ENCODE assay signal across 8 mouse cellular contexts in the genomic region with DNA sequence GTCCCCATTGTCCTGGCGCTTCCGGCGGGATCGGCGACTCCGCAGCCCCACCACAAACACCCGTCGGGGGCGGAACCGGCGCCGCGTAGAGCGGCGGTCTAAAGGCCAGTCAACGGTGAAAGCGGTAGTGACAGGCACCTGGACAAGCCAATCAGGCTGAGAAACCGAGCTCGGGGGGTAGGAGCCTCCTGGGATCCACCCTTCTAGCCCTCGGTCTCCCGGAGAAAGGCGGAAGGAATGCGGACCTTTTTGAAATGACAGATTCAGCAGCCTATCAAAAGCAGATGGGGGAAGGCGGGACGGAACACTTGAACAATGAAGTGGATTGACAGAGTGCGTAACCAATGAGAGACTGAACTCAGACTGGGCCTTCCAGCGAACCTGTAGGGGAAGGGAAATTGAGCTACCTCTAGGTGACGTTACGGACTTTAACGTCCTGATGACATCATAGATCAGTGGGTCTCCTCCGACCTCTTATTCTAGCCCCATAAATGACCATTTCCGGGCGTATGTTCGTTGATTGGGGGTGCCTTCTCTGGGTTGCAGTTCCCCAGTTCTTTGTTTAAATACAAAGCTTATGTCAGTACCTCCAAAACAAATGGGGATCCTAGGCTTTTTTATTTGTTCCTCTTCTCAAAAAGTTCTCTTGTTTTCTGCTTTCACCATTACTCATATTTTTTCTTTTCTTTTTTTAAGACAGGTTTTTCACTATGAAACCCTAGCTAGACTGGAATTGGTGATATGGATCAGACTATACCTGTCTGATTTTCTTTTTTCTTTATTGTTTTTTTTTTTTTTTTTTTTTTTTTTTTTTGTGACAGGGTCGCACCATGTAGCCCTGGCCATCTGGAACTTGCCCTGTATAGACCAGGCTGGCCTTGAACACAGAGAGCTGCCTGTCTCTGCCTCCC. TPM values are rescaled to one million over a fixed set of nuclear protein-coding genes. Genes with fewer than 3 reads are reported as not detected.
A peak's percentile ranks its signal among the peaks of the same experiment; 100 is the strongest.
DNase-seq lines count a peak whose midpoint lies in the region; ATAC-seq lines count a peak whose summit lies in the region.

A gene (minus strand): TSS at position 276 of the 911 bp plus-strand sequence.

- peak; percentile 100 for DNase-seq in adrenal gland, adult (ENCODE audit: inconsistent age in 2 of 2, low spot score in 1 of 2)
- DNase-seq in embryo, embryonic 10.5 days (ENCODE audit: low spot score), result peak; percentile 100
- peak; percentile 99 for DNase-seq in gastrocnemius, postnatal 14 days
- DNase-seq in left cerebral cortex, postnatal 10 days (ENCODE audit: extremely low spot score in 1 of 2, low spot score in 2 of 2), result peak; percentile 99 to 100
- peak; percentile 100 for DNase-seq in right cerebral cortex, postnatal 25 days
- DNase-seq in urinary bladder, postnatal 4 days (ENCODE audit: low spot score in 2 of 2), result peak; percentile 100

- peak; percentile 96 for ATAC-seq in inflammation-experienced regulatory T-cells, adult 6 months
- ATAC-seq in megakaryocyte-erythroid progenitor cell, adult 5-6 weeks (replicated peaks; ENCODE audit: low FRiP score, low TSS enrichment, poor library complexity, severe bottlenecking), result peak; percentile 96

- intact Hi-C loops in gastrocnemius, postnatal 14 days (cut with DNase I; ENCODE audit: low total_unique reads), result no loop called here
- intact Hi-C loops in left cerebral cortex, postnatal 10 days (cut with DNase I), result no loop called here

RNA-seq across cellular contexts. Expression of the gene that starts here (rescaled TPM):
- total RNA-seq in gastrocnemius, postnatal 14 days (2021), result 100 to 1,000 TPM; 154 to 159 TPM
- 100 to 1,000 TPM; 261 to 354 (median 270) TPM for polyA plus RNA-seq in inflammation-experienced regulatory T-cells, adult 6 months (2017; shearing (Covaris generic))
- total RNA-seq in left cerebral cortex, postnatal 10 days (2021), result 100 to 1,000 TPM; 336 to 350 TPM
- 98.0 and 144 TPM in 2 replicates for total RNA-seq in megakaryocyte-erythroid progenitor cell, adult 5-6 weeks (2014; fragmentation: Nextera tagmentation)
- 27.5 and 33.0 TPM in 2 replicates for total RNA-seq in megakaryocyte-erythroid progenitor cell, adult 5-6 weeks (2017)

Comparison
In these comparisons a context has a peak if more than half of its experiments do, and no peak if none do; other contexts are left out.
1. Peak in every context shown above with its lines: DNase-seq and ATAC-seq.